Mouse (Mus musculus) regulatory T cell (primary cell): ENCODE results near the gene Lurap1l.
"Not testable (repeated sequence)": the region's sequence is repeated elsewhere in the genome, so short reads cannot be mapped to it uniquely, and the experiment has no call there.

ENCODE experiments used
- in situ Hi-C: fragments of 300-600 bp; cut with MboI, MseI; formaldehyde crosslinking; loops from one replicate; pipeline ENCODE4 v1.15.1; 2025; ENCODE audit warnings: high pct_unique_total_duplicates

Lurap1l gene

DNA sequence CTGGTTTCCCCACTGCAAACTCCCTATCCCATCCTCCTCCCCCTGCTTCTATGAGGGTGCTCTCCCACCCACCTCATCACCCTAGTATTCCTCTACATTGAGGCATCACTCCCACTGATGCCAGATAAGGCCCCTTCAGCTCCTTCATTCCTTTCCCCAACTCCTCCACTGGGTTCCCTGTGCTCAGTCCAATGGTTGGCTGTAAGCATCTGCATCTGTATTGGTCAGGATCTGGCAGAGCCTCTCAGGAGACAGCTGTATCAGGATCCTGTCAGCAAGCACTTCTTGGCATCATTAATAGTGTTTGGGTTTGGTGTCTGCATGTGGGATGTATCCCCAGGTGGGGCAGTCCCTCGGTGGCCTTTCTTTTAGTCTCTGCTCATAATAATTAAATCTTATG, 6.7 kb downstream of the Lurap1l start:
- in situ Hi-C loops = not testable (repeated sequence)

DNA sequence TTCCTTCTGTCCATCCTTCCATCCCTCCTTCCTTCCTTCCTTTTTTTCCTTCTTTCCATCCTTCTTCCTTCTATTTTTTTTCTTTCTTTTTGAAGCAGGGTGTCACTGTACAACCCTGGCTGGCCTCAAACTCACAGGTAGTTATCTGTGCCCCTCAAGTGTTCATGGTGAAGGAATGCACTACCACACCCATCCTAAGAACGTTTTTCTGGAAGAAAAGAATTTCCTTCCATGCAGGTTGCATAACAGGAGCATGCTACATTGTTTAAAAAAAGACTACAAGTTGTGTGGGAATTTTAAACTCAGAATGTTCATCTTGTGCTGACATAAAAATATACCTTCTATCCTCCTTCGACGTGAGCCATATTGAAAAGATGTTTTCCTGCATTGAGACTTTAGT, 7.4 kb downstream of the Lurap1l start:
- in situ Hi-C loops = no loop called here

DNA sequence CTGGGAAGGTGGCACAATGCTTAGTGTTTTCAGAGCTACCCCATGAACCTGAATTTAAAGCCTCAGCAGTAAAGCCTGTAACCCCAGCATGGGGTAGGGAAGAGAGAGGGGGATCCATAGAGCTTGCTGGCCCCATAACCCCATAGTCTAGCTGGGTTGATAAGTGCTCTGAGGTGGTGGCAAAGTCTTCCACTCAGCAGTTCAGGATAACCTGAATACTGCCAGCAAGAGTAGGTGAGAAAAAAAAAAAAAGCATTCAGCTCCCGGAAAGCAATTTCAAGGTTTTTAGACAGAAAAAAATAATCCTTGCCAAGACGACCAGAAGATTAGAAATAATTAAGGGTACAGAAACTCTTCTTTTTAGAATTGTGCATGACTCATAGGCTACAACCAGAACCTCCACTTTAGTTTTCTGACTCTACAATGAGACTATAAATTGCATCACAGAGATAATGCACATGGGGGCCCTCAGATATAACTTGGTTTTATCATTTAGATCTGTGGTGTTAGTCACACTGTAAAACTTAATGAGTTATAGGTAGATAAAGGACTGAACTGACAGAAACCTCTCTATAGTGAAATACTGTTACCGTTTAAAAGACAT, 8.2 kb downstream of the Lurap1l start:
- in situ Hi-C loops = no loop called here

DNA sequence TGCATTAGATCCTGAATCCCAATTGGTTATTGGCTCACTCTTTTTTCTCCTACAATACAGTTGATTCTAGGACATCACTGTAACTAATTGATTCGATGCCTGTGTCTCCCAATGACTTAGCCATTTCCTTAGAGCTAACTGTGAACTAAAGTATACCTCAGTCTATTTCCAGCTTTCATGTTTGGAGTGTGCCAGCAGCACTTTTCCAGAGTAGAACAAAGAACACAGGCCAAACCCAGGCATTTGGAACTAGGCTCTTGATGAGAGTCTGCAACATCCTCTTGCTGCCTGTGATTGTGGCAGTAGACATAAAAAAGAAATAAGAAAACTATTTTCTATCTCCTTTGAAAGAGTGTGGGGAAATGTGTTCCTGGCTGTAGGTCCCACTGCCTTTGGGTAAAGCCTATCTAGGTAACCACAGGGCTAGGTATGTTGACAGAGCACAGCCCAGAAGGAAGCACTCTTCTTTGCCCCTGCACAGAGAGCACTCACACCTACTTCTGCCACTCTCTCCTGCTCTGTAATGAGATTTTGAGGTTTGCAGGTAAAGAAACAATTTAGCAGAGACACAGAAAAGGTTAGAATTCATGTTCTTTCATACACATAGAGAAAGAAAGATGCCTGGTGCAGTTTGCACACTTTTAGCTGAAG, 8.9 kb downstream of the Lurap1l start:
- in situ Hi-C loops = no loop called here

GRCm38 (mm10) chr4:80921646-80922489, 11.4 kb downstream of the Lurap1l start:
- in situ Hi-C loops = no loop called here

- in situ Hi-C loops = no loop called here
Measured at GRCm38 (mm10) chr4:80922654-80923053, 12.2 kb downstream of the Lurap1l start.

DNA sequence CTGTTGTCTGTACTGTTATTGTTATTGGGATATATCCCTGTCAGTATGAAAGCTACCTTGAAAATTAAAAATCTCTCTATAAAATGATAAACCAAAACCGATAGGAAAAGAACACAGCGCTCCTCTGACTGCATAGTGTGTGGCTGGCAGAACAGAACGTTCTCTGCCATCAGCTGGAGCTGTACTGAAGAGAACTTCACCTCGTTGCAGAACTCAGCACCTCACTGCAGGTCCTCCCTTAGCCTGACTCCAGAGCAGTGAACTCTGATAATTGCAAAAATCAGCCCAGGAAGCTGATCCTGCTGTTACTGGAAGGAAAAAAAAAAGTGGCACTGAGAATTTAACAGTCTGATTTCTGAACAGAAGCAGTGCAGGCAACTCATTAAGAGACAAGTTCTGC, 14.4 kb downstream of the Lurap1l start:
- in situ Hi-C loops = no loop called here

DNA sequence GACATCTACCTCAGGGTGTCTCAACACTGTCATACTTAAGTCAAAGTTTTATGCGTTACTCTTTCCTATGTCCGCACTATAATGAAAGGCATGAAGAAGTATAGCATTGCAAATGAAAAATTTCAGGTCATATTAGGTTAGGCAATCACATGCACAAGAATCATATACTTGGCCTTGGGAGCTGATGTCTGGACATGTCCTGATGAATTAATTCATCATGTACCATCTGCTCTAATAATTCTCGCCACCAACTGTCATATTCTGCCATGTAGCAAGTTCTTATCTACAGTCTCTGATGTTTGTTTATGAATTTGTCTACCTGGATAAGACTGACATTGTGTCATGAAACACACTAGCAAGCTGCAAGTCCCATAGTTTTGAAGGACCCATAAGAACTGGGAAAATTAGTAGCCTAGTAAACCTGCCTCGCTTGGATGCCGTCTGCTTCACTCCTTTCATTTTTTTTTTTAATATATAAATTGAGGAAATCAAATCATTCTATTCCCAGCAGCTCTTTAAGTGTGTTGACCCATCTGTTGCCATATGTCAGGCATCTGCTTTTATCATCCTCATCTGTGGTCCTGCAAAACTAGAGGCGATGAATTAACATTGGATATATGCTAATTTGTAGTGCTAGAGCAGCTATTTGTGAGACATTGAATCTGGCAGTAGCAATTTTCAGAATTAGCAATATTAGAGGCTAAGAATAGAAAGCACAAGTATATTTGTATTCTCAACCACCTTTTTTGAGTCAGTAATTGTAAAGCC, 15.5 kb downstream of the Lurap1l start:
- in situ Hi-C loops = no loop called here

DNA sequence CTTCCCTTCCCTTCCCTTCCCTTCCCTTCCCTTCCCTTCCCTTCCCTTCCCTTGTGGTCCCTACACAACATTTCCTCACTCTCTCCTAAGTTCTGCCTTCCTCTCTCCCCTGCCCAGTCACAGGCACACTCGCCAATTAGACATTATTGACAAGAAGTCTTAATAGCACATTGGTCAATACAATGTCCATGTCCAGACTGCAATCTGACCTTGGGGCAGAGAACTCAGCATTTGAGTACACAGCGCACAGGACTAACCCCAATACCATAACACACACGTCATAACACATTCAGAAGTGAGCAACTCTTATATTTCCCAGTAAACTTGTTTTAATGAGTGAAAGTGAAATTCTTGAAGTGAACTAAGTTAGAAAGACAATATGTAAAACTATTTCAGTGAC, 24.3 kb downstream of the Lurap1l start:
- in situ Hi-C loops = no loop called here

DNA sequence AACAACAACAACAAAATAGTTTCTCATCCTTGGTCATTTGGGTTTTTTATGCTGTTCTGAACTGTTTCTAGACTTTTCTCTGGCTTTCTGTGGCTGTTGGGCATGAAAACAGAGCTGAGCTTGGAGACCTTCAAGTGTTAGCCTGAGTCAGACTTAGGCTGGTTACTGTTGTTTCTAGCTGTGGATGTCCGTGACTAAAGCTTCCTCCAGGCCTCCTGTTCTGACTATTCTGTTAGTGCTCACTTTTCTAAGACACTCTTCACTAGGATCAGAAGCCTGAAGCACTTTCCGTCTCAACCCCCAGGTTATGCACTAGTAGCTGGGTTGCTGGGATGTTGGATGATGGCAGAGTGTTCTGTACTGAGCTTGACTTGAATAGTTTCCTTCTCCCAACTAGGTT, 28.7 kb downstream of the Lurap1l start:
- in situ Hi-C loops = no loop called here

- in situ Hi-C loops = no loop called here
Measured at GRCm38 (mm10) chr4:80940946-80941345, 30.5 kb downstream of the Lurap1l start.

DNA sequence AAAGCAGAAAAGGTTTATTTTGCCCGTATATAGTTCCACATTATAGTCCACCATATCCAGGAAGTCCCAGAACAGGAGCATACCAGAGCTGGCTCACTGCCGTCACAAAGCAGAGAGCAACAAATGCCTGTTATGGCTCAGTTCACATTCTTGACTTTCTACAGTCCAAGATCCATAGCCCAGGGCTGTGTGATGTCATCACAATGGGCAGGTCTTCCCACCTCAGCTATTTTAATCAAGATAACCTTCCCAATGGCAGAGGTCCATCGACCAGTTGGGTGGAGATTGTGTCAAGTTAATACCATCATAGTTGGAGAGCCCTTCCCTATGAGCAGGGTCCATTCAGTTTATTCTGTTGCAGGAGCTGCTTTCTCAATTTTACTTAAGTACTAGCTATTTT, 31.5 kb downstream of the Lurap1l start:
- in situ Hi-C loops = no loop called here

DNA sequence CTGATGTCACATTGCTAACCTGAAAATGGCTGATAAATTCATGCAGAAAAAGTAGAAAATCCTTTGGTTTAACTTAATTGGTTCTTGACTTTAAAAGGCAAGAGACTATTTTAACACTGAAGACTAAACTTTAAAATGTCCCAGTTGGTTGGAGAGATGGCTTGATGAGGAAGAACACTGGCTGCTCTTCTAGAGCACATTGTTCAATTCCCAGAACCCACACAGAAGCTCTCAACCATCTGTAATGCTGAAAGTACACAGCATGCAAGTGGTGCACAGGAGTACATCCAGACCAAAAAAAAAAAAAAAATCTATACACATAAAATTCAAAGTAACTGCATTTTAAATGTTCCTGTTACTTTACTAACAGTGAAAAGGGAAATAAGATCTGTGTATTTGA, 34.2 kb downstream of the Lurap1l start:
- in situ Hi-C loops = no loop called here

- in situ Hi-C loops = no loop called here
Measured at GRCm38 (mm10) chr4:80949110-80949509, 38.7 kb downstream of the Lurap1l start.

GRCm38 (mm10) chr4:80949720-80950119, 39.3 kb downstream of the Lurap1l start:
- in situ Hi-C loops = no loop called here

GRCm38 (mm10) chr4:80950280-80950781, 39.9 kb downstream of the Lurap1l start:
- in situ Hi-C loops = no loop called here

- in situ Hi-C loops = no loop called here
Measured at GRCm38 (mm10) chr4:80952653-80953052, 42.2 kb downstream of the Lurap1l start.

GRCm38 (mm10) chr4:80955942-80956341, 45.5 kb downstream of the Lurap1l start:
- in situ Hi-C loops = no loop called here

- in situ Hi-C loops = no loop called here
Measured at GRCm38 (mm10) chr4:80967526-80967925, 57.1 kb downstream of the Lurap1l start.

DNA sequence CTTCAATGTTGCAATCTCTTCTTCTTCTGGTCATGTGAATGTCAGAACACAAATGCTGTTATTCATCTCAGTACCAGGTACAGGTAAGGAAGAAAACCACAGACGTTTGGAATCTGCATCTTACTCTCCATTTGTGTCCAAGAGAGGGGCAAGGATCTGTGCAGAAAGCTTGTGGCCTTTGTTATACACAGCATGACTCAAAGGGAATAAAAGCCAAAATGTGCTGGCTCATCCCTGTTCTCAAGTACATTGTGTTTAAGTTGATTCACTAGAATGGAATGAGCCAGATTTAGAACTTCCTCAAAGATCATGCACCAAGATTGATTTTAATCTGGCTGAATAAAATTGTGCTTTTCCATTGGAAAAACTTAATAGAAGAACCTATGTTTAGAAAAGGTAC, 61.4 kb downstream of the Lurap1l start:
- in situ Hi-C loops = no loop called here

GRCm38 (mm10) chr4:80973896-80974295, 63.5 kb downstream of the Lurap1l start:
- in situ Hi-C loops = no loop called here

DNA sequence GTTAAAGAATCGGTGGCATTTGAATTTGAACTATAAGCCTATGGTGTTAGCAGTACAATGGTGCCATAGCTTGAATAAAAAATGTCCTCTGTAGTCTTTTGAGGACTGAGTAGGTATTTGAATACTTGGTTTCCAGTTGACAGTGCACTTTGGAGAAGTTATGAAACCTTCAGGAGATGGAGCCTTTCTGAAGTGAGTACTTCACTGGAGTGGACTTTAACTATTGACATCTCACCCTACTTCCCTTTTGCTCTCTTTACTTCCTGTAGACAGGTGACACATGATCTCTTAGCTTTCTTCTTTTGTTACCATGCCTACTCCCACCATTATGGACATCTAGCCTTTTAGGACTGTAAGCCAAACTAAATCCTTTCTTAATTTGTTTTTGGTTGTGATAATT, 80.4 kb downstream of the Lurap1l start:
- in situ Hi-C loops = no loop called here
